Mouse (Mus musculus) forebrain, embryonic 11.5 days (tissue): ENCODE measurements around the gene Plcb2. TPM values are rescaled to one million over a fixed set of nuclear protein-coding genes. Genes with fewer than 3 reads are reported as not detected.
A peak's percentile ranks its signal among the peaks of the same experiment; 100 is the strongest.

Experiments used
- ATAC-seq: fragments of 200-750 bp; cut with Nextera tagmentation; replicated peaks from 2 replicates; pipeline ENCODE4 v1.8.0; 2017; ENCODE audit warnings: moderate TSS enrichment; ENCODE audit not compliant: low FRiP score
- DNase-seq: peaks from one replicate; pipeline ENCODE4 v3.0.0-alpha.2; 2017; ENCODE audit warnings: low spot score
- H3K27ac ChIP-seq: fragments of 300-500 bp; sonication (generic); 2 replicates; pipeline ENCODE4 v1.5.1; 2014; ENCODE audit warnings: low read depth, low read length
- H3K27me3 ChIP-seq: fragments of 300-500 bp; sonication (generic); 2 replicates; pipeline ENCODE4 v1.6.1; 2014; ENCODE audit warnings: mild to moderate bottlenecking, low read length, mixed read lengths; ENCODE audit not compliant: control insufficient read depth, insufficient read depth
- H3K36me3 ChIP-seq: fragments of 300-500 bp; sonication (generic); 2 replicates; pipeline ENCODE4 v1.6.1; 2014; ENCODE audit warnings: mild to moderate bottlenecking, low read length, moderate library complexity, mixed read lengths; ENCODE audit not compliant: control insufficient read depth, insufficient read depth
- H3K4me1 ChIP-seq: fragments of 300-500 bp; sonication (generic); replicated peaks from 2 replicates; pipeline ENCODE4 v1.6.1; 2014; ENCODE audit warnings: low read length, mixed read lengths; ENCODE audit not compliant: control insufficient read depth, insufficient read depth
- H3K4me2 ChIP-seq: fragments of 300-500 bp; sonication (generic); 2 replicates; pipeline ENCODE4 v1.6.1; 2014; ENCODE audit warnings: low read depth, mild to moderate bottlenecking, low read length, moderate library complexity, mixed read lengths; ENCODE audit not compliant: severe bottlenecking
- H3K4me3 ChIP-seq: fragments of 300-500 bp; sonication (generic); 2 replicates; pipeline ENCODE4 v1.5.1; 2014; ENCODE audit warnings: low read depth, low read length
- H3K9ac ChIP-seq: fragments of 300-500 bp; sonication (generic); 2 replicates; pipeline ENCODE4 v1.6.1; 2014; ENCODE audit warnings: low read length
- H3K9me3 ChIP-seq: fragments of 300-500 bp; sonication (generic); 2 replicates; pipeline ENCODE4 v1.6.1; 2016; ENCODE audit warnings: low read length, mixed read lengths; ENCODE audit not compliant: control insufficient read depth
- WGBS: fragments of 180-500 bp; shearing (Covaris S2); extraction: QIAGEN DNeasy Blood & Tissue Kit; methylation state at CpG from one replicate; pipeline ENCODE4 v1.1.7; 2014; 5-methylcytosine and 5-hydroxymethylcytosine counted together
- polyA plus RNA-seq: library from polyadenylated mRNA; unstranded; fragments of >200 nt; fragmentation: Nextera tagmentation; extraction: Ambion mirVana; gene quantifications from 2 replicates; pipeline ENCODE4 v1.2.1, GENCODE M21; 2014

Gene Plcb2
- polyA plus RNA-seq, 1 experiment from 2014 or later, result 0.33 TPM

DNA sequence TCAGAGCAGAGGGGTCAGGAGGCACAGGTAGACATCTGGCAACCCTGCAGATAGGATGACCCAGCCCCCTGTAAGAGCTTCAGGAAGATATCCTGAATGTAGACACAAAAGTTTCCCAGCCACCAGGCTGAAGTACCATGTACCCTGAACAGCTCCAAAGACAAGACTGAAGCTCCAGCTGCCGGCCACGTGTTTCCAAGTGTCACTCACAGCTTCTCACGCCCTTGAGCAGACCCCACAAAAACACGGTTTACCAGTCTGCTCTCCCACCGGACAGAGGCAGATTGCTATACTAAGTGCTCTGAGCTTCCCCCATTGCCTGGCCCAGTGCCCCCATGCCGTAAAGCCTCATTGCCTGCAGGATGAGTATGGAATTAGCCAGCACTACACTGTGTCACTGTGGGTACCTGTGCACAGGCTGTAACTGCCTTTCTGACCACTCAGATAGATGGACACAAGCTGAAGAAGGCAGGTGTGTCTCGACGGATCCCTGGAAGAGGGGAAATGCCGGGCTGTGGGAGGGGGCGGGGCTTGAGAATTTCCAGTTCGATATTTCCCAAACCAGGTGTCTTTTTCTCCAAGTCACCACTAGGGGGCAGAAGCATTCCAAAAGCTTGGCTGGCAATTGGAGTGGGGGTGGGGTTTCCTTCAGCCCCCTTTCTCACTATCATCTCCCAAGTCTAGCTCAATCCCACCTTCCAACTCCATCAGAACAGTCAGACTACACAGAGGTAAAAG lies 36.0 kb upstream of the Plcb2 start:
- H3K9me3 ChIP-seq, result no peaks in the 10 kb centered on the region
- DNase-seq, result peak; percentile 74
- peaks cover 25% of the 10 kb centered on the region for H3K4me1 ChIP-seq
- ATAC-seq, result no peak
- H3K27me3 ChIP-seq, result peaks cover 7% of the 10 kb centered on the region
- H3K9ac ChIP-seq, result no peak overlapping the region
- no peak overlapping the region for H3K4me2 ChIP-seq
- H3K4me3 ChIP-seq, result no peak overlapping the region
- H3K27ac ChIP-seq, result no peak overlapping the region
- 28% methylated on average over 11 of the region's 11 CpGs for WGBS
- H3K36me3 ChIP-seq, result no peaks in the 10 kb centered on the region

- no peak for ATAC-seq
- Histone ChIP-seq H3K4me2 (no peak overlapping the region), H3K9me3 (no peaks in the 10 kb centered on the region), H3K27ac (no peak overlapping the region), H3K4me3 (no peak overlapping the region), H3K9ac (peak overlapping the region; percentile 23; the same call in 1 of the 2 replicates), H3K4me1 (peaks cover 25% of the 10 kb centered on the region), H3K36me3 (no peaks in the 10 kb centered on the region), H3K27me3 (peaks cover 7% of the 10 kb centered on the region)
- 76% methylated on average over 7 of the region's 7 CpGs for WGBS
- DNase-seq, result no peak
Observed at GRCm38 (mm10) chr2:118763469-118763868, 35.2 kb upstream of the Plcb2 start.

DNA sequence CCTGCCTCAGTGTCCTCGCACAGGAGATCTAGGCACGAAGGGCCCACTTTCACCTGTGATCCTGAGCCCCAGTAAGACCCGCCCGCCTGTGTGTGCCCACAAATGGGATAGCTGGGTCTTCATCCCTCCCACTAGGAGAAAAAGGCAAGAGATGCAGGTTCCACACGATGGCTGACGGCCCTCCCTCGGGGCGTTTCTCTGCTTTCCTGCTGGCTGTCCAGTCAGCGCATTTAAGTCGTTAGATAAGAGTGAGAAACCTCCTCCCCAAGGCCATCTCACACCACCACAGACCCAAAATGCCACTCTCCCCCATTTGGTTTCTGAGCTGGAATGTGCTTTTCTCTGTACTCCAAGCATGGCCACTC lies 34.5 kb upstream of the Plcb2 start:
- DNase-seq (no peak), ATAC-seq (no peak)
- H3K27me3 ChIP-seq, result peaks cover 7% of the 10 kb centered on the region
- peak overlapping the region; percentile 5 for H3K4me3 ChIP-seq
- H3K9ac ChIP-seq, result peak overlapping the region; percentile 23; the same call in 1 of the 2 replicates
- peak overlapping the region; percentile 55 for H3K4me2 ChIP-seq
- H3K4me1 ChIP-seq, result peaks cover 25% of the 10 kb centered on the region
- H3K27ac ChIP-seq, result peak overlapping the region; percentile 71; the same call in 1 of the 2 replicates
- 12% methylated on average over 10 of the region's 10 CpGs for WGBS
- H3K36me3 ChIP-seq, result no peaks in the 10 kb centered on the region
- H3K9me3 ChIP-seq, result no peaks in the 10 kb centered on the region

GRCm38 (mm10) chr2:118761906-118762783 lies 33.9 kb upstream of the Plcb2 start, which contains the start of gene Ccdc9b:
Ccdc9b (minus strand) TSS chr2:118762661.
- WGBS, result 5% methylated on average over 29 of the region's 29 CpGs
- Histone ChIP-seq H3K9ac (peak within 1 kb of the TSS; percentile 57), H3K4me2 (peak within 1 kb of the TSS; percentile 55), H3K9me3 (no peaks in the 10 kb centered on the region), H3K4me3 (peak within 1 kb of the TSS; percentile 5), H3K36me3 (no peaks in the 10 kb centered on the region), H3K4me1 (peaks cover 25% of the 10 kb centered on the region), H3K27ac (peak within 1 kb of the TSS; percentile 71), H3K27me3 (peaks cover 7% of the 10 kb centered on the region)
- ATAC-seq (peak; percentile 72), DNase-seq (peak; percentile 89)

GRCm38 (mm10) chr2:118761358-118761757 lies 33.1 kb upstream of the Plcb2 start:
- Histone ChIP-seq H3K4me1 (peaks cover 25% of the 10 kb centered on the region), H3K9ac (peak overlapping the region; percentile 57; the same call in 1 of the 2 replicates), H3K27me3 (peaks cover 7% of the 10 kb centered on the region), H3K4me3 (no peak overlapping the region), H3K9me3 (no peaks in the 10 kb centered on the region), H3K27ac (no peak overlapping the region), H3K36me3 (no peaks in the 10 kb centered on the region), H3K4me2 (peak overlapping the region; percentile 55; the same call in 1 of the 2 replicates)
- ATAC-seq, result no peak
- no peak for DNase-seq
- WGBS, result 80% methylated on average over 12 of the region's 12 CpGs

DNA sequence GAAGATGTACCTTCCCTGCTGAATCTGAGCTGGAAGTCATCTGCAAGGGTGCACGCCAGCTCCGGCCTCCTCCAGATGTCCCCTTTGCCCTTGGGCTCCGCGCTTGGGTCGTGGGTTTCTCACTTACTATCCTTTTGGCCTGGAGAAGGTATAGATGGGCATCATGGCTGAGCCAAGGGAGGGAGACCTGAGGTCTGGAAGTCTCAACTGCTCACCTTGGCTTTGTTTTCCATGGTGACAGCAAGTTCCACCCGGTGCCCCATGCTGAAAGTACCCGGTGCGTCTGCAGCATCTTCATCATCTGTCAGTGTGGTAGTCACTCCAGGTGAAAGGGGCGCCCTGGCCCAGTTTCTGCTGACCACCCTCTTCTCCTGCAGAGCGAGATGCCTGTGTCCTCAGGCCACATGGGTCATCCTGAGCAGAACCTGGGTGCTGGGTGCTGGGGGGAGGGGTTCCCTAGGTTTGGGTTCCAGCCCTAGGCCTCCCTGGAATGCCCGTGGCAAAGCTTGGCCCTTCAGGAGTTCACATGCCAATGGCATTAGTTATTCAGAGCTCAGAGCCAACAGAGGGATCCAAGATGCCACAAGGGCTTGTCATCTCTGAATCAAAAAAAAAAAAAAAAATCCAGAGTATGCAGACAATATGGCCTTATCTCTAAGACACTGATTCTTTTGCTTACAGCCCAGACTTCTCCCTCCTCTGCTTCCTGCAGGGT lies 32.2 kb upstream of the Plcb2 start:
- WGBS, result 82% methylated on average over 11 of the region's 11 CpGs
- ATAC-seq (no peak), DNase-seq (no peak)
- peaks cover 25% of the 10 kb centered on the region for H3K4me1 ChIP-seq
- no peak overlapping the region for H3K9ac ChIP-seq
- no peaks in the 10 kb centered on the region for H3K9me3 ChIP-seq
- peaks cover 7% of the 10 kb centered on the region for H3K27me3 ChIP-seq
- no peaks in the 10 kb centered on the region for H3K36me3 ChIP-seq
- H3K27ac ChIP-seq, result no peak overlapping the region
- H3K4me2 ChIP-seq, result no peak overlapping the region
- no peak overlapping the region for H3K4me3 ChIP-seq

DNA sequence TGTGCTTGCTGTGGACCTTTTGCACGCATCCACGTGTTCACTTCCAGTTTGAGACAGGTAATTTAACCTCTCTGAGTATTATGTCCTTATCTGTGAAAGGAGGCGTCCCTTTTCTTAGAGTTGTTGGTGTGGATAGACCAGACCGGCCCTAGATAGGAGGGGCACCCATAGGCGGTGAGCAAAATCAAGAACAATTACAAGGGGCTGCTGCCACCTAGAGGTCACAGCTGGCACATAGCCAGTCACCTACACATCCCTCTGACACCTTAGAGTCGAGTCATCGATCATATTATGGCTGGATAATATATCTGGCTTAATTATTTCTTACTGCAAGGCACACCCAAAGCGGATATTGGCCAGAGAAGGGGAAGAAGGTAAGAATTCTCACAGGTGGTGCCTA lies 31.6 kb upstream of the Plcb2 start:
- no peak overlapping the region for H3K9ac ChIP-seq
- no peaks in the 10 kb centered on the region for H3K9me3 ChIP-seq
- DNase-seq (peak; percentile 80), ATAC-seq (peak; percentile 31)
- H3K27me3 ChIP-seq, result peaks cover 7% of the 10 kb centered on the region
- no peaks in the 10 kb centered on the region for H3K36me3 ChIP-seq
- WGBS, result 8% methylated on average over 8 of the region's 8 CpGs
- H3K27ac ChIP-seq, result no peak overlapping the region
- H3K4me3 ChIP-seq, result no peak overlapping the region
- peaks cover 25% of the 10 kb centered on the region for H3K4me1 ChIP-seq
- H3K4me2 ChIP-seq, result no peak overlapping the region

DNA sequence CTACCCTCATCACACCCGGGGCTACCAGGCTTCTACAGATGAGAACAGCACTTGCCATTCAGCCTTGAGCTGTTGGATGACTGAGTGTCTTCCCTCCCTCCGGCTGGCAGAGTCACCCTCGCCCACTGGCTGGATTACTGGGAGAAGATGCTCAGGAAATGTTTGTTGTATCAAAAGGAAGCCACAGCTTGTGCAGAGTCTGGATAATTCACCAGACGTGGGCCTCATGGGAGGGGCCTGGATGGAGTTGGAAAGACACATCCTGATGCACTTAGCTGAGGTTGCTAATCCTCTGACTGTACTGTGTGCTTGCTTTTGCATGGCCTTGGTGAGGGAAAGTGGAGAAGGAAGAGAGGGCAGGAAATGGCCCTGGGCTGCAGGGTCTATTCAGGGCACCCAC lies 27.9 kb upstream of the Plcb2 start:
- WGBS, result 85% methylated on average over 4 of the region's 4 CpGs
- Histone ChIP-seq H3K4me3 (no peak overlapping the region), H3K4me2 (no peak overlapping the region), H3K36me3 (no peaks in the 10 kb centered on the region), H3K4me1 (peaks cover 3% of the 10 kb centered on the region; the same call in 1 of the 2 replicates), H3K27me3 (peaks cover 2% of the 10 kb centered on the region; the same call in 1 of the 2 replicates), H3K9me3 (no peaks in the 10 kb centered on the region), H3K9ac (no peak overlapping the region), H3K27ac (no peak overlapping the region)
- ATAC-seq (no peak), DNase-seq (no peak)
